Mouse (Mus musculus): ENCODE results near the gene Pin4. TPM values are rescaled to one million over a fixed set of nuclear protein-coding genes. Genes with fewer than 3 reads are reported as not detected.

Gene Pin4
- polyA plus RNA-seq, 1 experiment from 2014 or later, result 54.4 TPM

DNA sequence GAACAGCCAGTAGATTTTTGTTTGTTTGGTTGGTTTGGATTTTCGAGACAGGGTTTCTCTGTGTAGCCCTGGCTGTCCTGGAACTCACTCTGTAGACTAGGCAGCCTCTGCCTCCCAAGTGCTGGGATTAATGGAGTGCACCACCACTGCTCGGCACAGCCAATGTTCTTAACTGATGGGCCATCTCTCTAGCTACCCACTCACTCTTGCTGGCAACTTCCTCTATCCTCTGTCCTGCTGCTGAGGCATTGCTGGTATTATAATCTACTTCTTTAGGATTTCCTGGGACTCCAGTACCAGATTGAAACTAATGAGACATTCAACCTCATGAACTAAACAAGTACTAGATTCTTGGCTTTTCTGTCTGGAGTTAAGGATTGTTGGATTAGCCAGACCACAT lies 41.3 kb downstream of the Pin4 start:
- no peak overlapping the region for H3K4me2 ChIP-seq
- no peak overlapping the region for H3K9ac ChIP-seq
- no peaks in the 10 kb centered on the region for H3K4me1 ChIP-seq
- H3K27ac ChIP-seq, result no peak overlapping the region
- H3K9me3 ChIP-seq, result no peaks in the 10 kb centered on the region
- no peaks in the 10 kb centered on the region for H3K27me3 ChIP-seq (replicated peaks)
- H3K4me3 ChIP-seq (replicated peaks), result no peak overlapping the region
- 59% methylated on average over 2 of the region's 2 CpGs for WGBS
- ATAC-seq (ENCODE audit: insufficient read depth, low FRiP score, low read depth), result no peak
- H3K36me3 ChIP-seq, result no peaks in the 10 kb centered on the region

- no peak overlapping the region for H3K4me2 ChIP-seq
- WGBS, result 40% methylated on average over 2 of the region's 2 CpGs
- H3K9ac ChIP-seq, result no peak overlapping the region
- H3K4me1 ChIP-seq, result no peaks in the 10 kb centered on the region
- no peak overlapping the region for H3K4me3 ChIP-seq (replicated peaks)
- H3K27me3 ChIP-seq (replicated peaks), result no peaks in the 10 kb centered on the region
- H3K9me3 ChIP-seq, result no peaks in the 10 kb centered on the region
- no peaks in the 10 kb centered on the region for H3K36me3 ChIP-seq
- ATAC-seq (ENCODE audit: insufficient read depth, low FRiP score, low read depth), result no peak
- no peak overlapping the region for H3K27ac ChIP-seq
Observed at GRCm38 (mm10) chrX:102163096-102163495, 43.8 kb downstream of the Pin4 start.

DNA sequence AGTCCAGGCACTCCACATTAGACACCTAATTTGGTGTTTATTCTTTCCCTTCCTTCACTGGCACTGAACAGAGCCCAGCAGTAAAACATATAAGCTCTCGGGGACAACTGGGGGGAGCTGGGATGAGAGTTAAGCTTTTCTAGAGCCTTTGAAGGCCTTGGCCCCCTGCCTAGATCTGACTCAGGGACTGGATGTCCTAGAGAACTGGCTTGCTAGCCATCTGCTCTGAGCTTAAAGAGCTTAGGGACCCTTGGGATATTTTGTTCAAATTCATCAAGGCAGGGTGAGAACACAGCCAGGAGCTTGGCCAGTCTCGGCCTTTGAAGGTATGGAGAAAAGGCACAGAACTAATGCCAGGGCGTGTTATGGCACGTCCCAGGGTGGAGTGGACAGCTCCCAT lies 44.3 kb downstream of the Pin4 start:
- Histone ChIP-seq H3K9me3 (no peaks in the 10 kb centered on the region), H3K9ac (no peak overlapping the region), H3K4me2 (no peak overlapping the region), H3K4me1 (no peaks in the 10 kb centered on the region), H3K36me3 (no peaks in the 10 kb centered on the region), H3K27ac (no peak overlapping the region), H3K27me3 (replicated peaks) (no peaks in the 10 kb centered on the region), H3K4me3 (replicated peaks) (no peak overlapping the region)
- WGBS, result 68% methylated on average over 4 of the region's 4 CpGs
- no peak for ATAC-seq (ENCODE audit: insufficient read depth, low FRiP score, low read depth)

GRCm38 (mm10) chrX:102166521-102166920 lies 47.3 kb downstream of the Pin4 start:
- no peaks in the 10 kb centered on the region for H3K4me1 ChIP-seq
- no peaks in the 10 kb centered on the region for H3K9me3 ChIP-seq
- H3K9ac ChIP-seq, result no peak overlapping the region
- WGBS, result 60% methylated on average over 5 of the region's 5 CpGs
- no peak overlapping the region for H3K27ac ChIP-seq
- no peak overlapping the region for H3K4me3 ChIP-seq (replicated peaks)
- no peak for ATAC-seq (ENCODE audit: insufficient read depth, low FRiP score, low read depth)
- H3K36me3 ChIP-seq, result no peaks in the 10 kb centered on the region
- no peak overlapping the region for H3K4me2 ChIP-seq
- H3K27me3 ChIP-seq (replicated peaks), result no peaks in the 10 kb centered on the region

GRCm38 (mm10) chrX:102166986-102167385 lies 47.7 kb downstream of the Pin4 start:
- 47% methylated on average over 6 of the region's 6 CpGs for WGBS
- H3K27ac ChIP-seq, result no peak overlapping the region

GRCm38 (mm10) chrX:102169724-102170123 lies 50.5 kb downstream of the Pin4 start:
- H3K9me3 ChIP-seq, result no peaks in the 10 kb centered on the region
- H3K4me2 ChIP-seq, result no peak overlapping the region
- H3K27me3 ChIP-seq (replicated peaks), result no peaks in the 10 kb centered on the region
- no peak overlapping the region for H3K9ac ChIP-seq
- no peak overlapping the region for H3K27ac ChIP-seq
- no peaks in the 10 kb centered on the region for H3K4me1 ChIP-seq
- no peak for ATAC-seq (ENCODE audit: insufficient read depth, low FRiP score, low read depth)
- H3K36me3 ChIP-seq, result no peaks in the 10 kb centered on the region
- 74% methylated on average over 1 of the region's 1 CpGs for WGBS
- no peak overlapping the region for H3K4me3 ChIP-seq (replicated peaks)

More at GRCm38 (mm10) chrX:102166986-102167385, 47.7 kb downstream of the Pin4 start:
- Histone ChIP-seq H3K36me3 (no peaks in the 10 kb centered on the region), H3K9me3 (no peaks in the 10 kb centered on the region), H3K27me3 (replicated peaks) (no peaks in the 10 kb centered on the region), H3K4me1 (no peaks in the 10 kb centered on the region), H3K4me2 (no peak overlapping the region), H3K4me3 (replicated peaks) (no peak overlapping the region), H3K9ac (no peak overlapping the region)
- no peak for ATAC-seq (ENCODE audit: insufficient read depth, low FRiP score, low read depth)

DNA sequence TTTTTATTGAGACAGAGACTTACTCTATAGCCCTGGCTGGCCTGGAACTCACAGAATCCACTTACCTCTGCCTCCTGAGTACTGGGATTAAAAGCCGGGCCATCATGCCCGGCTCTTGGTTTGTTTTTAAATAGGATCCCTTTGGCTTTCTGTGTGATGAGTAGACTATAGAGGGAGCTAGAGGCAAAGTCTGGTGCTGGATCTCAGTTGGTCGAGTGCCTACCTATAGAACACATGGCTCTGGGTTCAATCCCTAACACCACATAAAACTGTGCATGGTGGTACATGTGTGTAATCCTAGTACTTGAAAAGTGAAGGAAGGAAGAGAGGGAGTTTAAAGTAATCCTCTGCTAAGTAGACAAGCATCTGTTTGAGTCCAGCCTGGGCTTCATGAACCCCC lies 50.9 kb downstream of the Pin4 start:
- no peak overlapping the region for H3K27ac ChIP-seq
- H3K9me3 ChIP-seq, result no peaks in the 10 kb centered on the region
- no peak for ATAC-seq (ENCODE audit: insufficient read depth, low FRiP score, low read depth)
- no peak overlapping the region for H3K4me2 ChIP-seq
- H3K4me3 ChIP-seq (replicated peaks), result no peak overlapping the region
- H3K4me1 ChIP-seq, result no peaks in the 10 kb centered on the region
- no peak overlapping the region for H3K9ac ChIP-seq
- H3K36me3 ChIP-seq, result no peaks in the 10 kb centered on the region
- H3K27me3 ChIP-seq (replicated peaks), result no peaks in the 10 kb centered on the region
- 54% methylated on average over 3 of the region's 3 CpGs for WGBS

DNA sequence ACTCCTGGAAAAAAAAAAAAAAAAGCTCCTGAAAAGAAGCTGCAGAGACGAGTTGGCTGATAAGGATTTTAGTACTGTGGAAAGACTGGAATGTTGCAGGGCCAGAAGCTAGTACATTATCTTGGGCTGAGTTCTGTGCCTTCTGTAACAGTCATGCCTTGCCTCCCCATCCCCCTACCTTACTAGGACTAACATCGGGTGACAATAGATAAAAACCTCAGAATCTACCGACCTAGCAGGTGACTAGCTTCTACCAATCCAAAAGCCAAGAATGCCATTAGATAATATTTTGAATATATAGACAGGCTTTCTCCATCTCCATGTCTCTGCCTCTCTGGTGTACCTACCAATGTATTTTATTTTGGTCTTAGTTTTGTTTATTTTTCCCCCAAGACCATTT lies 51.7 kb downstream of the Pin4 start:
- H3K4me2 ChIP-seq, result no peak overlapping the region
- H3K4me1 ChIP-seq, result no peaks in the 10 kb centered on the region
- H3K9me3 ChIP-seq, result no peaks in the 10 kb centered on the region
- 44% methylated on average over 3 of the region's 3 CpGs for WGBS
- no peak for ATAC-seq (ENCODE audit: insufficient read depth, low FRiP score, low read depth)
- H3K36me3 ChIP-seq, result no peaks in the 10 kb centered on the region
- no peaks in the 10 kb centered on the region for H3K27me3 ChIP-seq (replicated peaks)
- no peak overlapping the region for H3K4me3 ChIP-seq (replicated peaks)
- H3K9ac ChIP-seq, result no peak overlapping the region
- H3K27ac ChIP-seq, result no peak overlapping the region

GRCm38 (mm10) chrX:102175538-102176287 lies 56.5 kb downstream of the Pin4 start:
- no peak overlapping the region for H3K4me3 ChIP-seq (replicated peaks)
- H3K4me2 ChIP-seq, result no peak overlapping the region
- no peaks in the 10 kb centered on the region for H3K9me3 ChIP-seq
- H3K27me3 ChIP-seq (replicated peaks), result no peaks in the 10 kb centered on the region
- H3K36me3 ChIP-seq, result no peaks in the 10 kb centered on the region
- ATAC-seq (ENCODE audit: insufficient read depth, low FRiP score, low read depth), result no peak
- H3K27ac ChIP-seq, result no peak overlapping the region
- no peaks in the 10 kb centered on the region for H3K4me1 ChIP-seq
- H3K9ac ChIP-seq, result no peak overlapping the region
- WGBS, result 81% methylated on average over 5 of the region's 5 CpGs

Other genes with a start within 250 kb of the Pin4 start
- 2.4 and 2.5 TPM in 2 replicates for gene Rtl5, start 48.1 kb upstream of the Pin4 start, polyA plus RNA-seq (2015; fragmentation: Nextera tagmentation; extraction: Ambion mirVana)
- gene Ercc6l, start 37.6 kb downstream of the Pin4 start, polyA plus RNA-seq (2015; fragmentation: Nextera tagmentation; extraction: Ambion mirVana), result 9.4 and 10.5 TPM in 2 replicates
- 742 and 771 TPM in 2 replicates for gene Rps4x, start 69.9 kb downstream of the Pin4 start, polyA plus RNA-seq (2015; fragmentation: Nextera tagmentation; extraction: Ambion mirVana)
- 10.1 and 12.5 TPM in 2 replicates for gene Cited1, start 132.7 kb downstream of the Pin4 start, polyA plus RNA-seq (2015; fragmentation: Nextera tagmentation; extraction: Ambion mirVana)